Mouse (Mus musculus) liver, embryonic 15.5 days (tissue): ENCODE results near the gene Palm3. TPM values are rescaled to one million over a fixed set of nuclear protein-coding genes. Genes with fewer than 3 reads are reported as not detected.

Experiments used
- ATAC-seq: fragments of 200-750 bp; cut with Nextera tagmentation; 2 replicates; pipeline ENCODE4 v1.8.0; 2017; ENCODE audit warnings: moderate number of reproducible peaks, mild to moderate bottlenecking, moderate library complexity; ENCODE audit not compliant: insufficient read depth
- H3K27ac ChIP-seq: fragments of 300-500 bp; sonication (generic); replicated peaks from 2 replicates; pipeline ENCODE4 v1.5.1; 2015; ENCODE audit warnings: mild to moderate bottlenecking, inconsistent platforms
- H3K27me3 ChIP-seq: fragments of 300-500 bp; sonication (generic); 2 replicates; pipeline ENCODE4 v1.6.1; 2015; ENCODE audit warnings: mild to moderate bottlenecking, inconsistent platforms
- H3K36me3 ChIP-seq: fragments of 300-500 bp; sonication (generic); replicated peaks from 2 replicates; pipeline ENCODE4 v1.6.1; 2015; ENCODE audit warnings: moderate library complexity, mild to moderate bottlenecking, inconsistent platforms
- H3K4me1 ChIP-seq: fragments of 300-500 bp; sonication (generic); replicated peaks from 2 replicates; pipeline ENCODE4 v1.6.1; 2015; ENCODE audit warnings: inconsistent platforms
- H3K4me2 ChIP-seq: fragments of 300-500 bp; sonication (generic); 2 replicates; pipeline ENCODE4 v1.6.1; 2015; ENCODE audit warnings: moderate library complexity, mild to moderate bottlenecking, inconsistent platforms
- H3K4me3 ChIP-seq: fragments of 300-500 bp; sonication (generic); replicated peaks from 2 replicates; pipeline ENCODE4 v1.5.1; 2015; ENCODE audit warnings: mild to moderate bottlenecking, inconsistent platforms
- H3K9ac ChIP-seq: fragments of 300-500 bp; sonication (generic); 2 replicates; pipeline ENCODE4 v1.6.1; 2015; ENCODE audit warnings: moderate library complexity, mild to moderate bottlenecking, inconsistent platforms
- H3K9me3 ChIP-seq: fragments of 300-500 bp; sonication (generic); replicated peaks from 2 replicates; pipeline ENCODE4 v1.6.1; 2016; ENCODE audit warnings: inconsistent platforms
- WGBS: fragments of 180-500 bp; shearing (Covaris S2); methylation state at CpG from one replicate; pipeline ENCODE4 v1.1.7; 2015; ENCODE audit warnings: mixed read lengths; ENCODE audit not compliant: insufficient replicate concordance; 5-methylcytosine and 5-hydroxymethylcytosine counted together
- polyA plus RNA-seq: library from polyadenylated mRNA; unstranded; fragments of >200 nt; fragmentation: Nextera tagmentation; extraction: Ambion mirVana; gene quantifications from 2 replicates; pipeline ENCODE4 v1.2.1, GENCODE M21; 2015

Palm3 gene
- polyA plus RNA-seq, 1 experiment from 2014 or later, result 0.23 TPM

GRCm38 (mm10) chr8:84010625-84011611, 10.4 kb upstream of the Palm3 start:
- H3K27me3 ChIP-seq, result peaks cover 57% of the 10 kb centered on the region
- ATAC-seq, result peak; percentile 45
- H3K9me3 ChIP-seq, result no peaks in the 10 kb centered on the region
- H3K36me3 ChIP-seq, result no peaks in the 10 kb centered on the region
- H3K4me1 ChIP-seq, result peaks cover 28% of the 10 kb centered on the region
- WGBS, result 2% methylated on average over 83 of the region's 83 CpGs
- H3K9ac ChIP-seq, result no peak overlapping the region
- H3K27ac ChIP-seq, result no peak overlapping the region
- peak overlapping the region; percentile 50 for H3K4me3 ChIP-seq
- H3K4me2 ChIP-seq, result peak overlapping the region; percentile 71

- Histone ChIP-seq H3K4me2 (peak within 1 kb of the TSS; percentile 71), H3K4me3 (peak within 1 kb of the TSS; percentile 50), H3K36me3 (no peaks in the 10 kb centered on the region), H3K9ac (no peak within 1 kb of the TSS), H3K27ac (no peak within 1 kb of the TSS), H3K4me1 (peaks cover 28% of the 10 kb centered on the region), H3K9me3 (no peaks in the 10 kb centered on the region), H3K27me3 (peaks cover 57% of the 10 kb centered on the region)
- 2% methylated on average over 45 of the region's 45 CpGs for WGBS
- ATAC-seq, result no peak
Observed at GRCm38 (mm10) chr8:84011705-84012498, 9.4 kb upstream of the Palm3 start, which contains the start of gene 2210011C24Rik. TSS of gene 2210011C24Rik (minus strand) at chr8:84012171.

GRCm38 (mm10) chr8:84012499-84013165, 8.6 kb upstream of the Palm3 start:
- H3K4me3 ChIP-seq, result peak overlapping the region; percentile 50
- ATAC-seq, result no peak
- peaks cover 58% of the 10 kb centered on the region for H3K27me3 ChIP-seq
- 9% methylated on average over 35 of the region's 35 CpGs for WGBS
- H3K27ac ChIP-seq, result no peak overlapping the region
- H3K4me1 ChIP-seq, result peaks cover 28% of the 10 kb centered on the region
- no peaks in the 10 kb centered on the region for H3K36me3 ChIP-seq
- H3K4me2 ChIP-seq, result peak overlapping the region; percentile 71
- no peaks in the 10 kb centered on the region for H3K9me3 ChIP-seq
- H3K9ac ChIP-seq, result no peak overlapping the region

GRCm38 (mm10) chr8:84015833-84016232, 5.4 kb upstream of the Palm3 start:
- ATAC-seq, result no peak
- WGBS, result 76% methylated on average over 5 of the region's 5 CpGs
- H3K27ac ChIP-seq, result no peak overlapping the region
- peaks cover 64% of the 10 kb centered on the region for H3K27me3 ChIP-seq
- H3K9me3 ChIP-seq, result no peaks in the 10 kb centered on the region
- no peak overlapping the region for H3K4me3 ChIP-seq
- peaks cover 21% of the 10 kb centered on the region for H3K4me1 ChIP-seq
- no peaks in the 10 kb centered on the region for H3K36me3 ChIP-seq
- no peak overlapping the region for H3K4me2 ChIP-seq
- H3K9ac ChIP-seq, result no peak overlapping the region

- H3K27ac ChIP-seq, result no peak overlapping the region
- H3K4me1 ChIP-seq, result no peaks in the 10 kb centered on the region
- no peak overlapping the region for H3K9ac ChIP-seq
- no peak for ATAC-seq
- peaks cover 65% of the 10 kb centered on the region for H3K27me3 ChIP-seq
- H3K9me3 ChIP-seq, result no peaks in the 10 kb centered on the region
- no peak overlapping the region for H3K4me3 ChIP-seq
- no peaks in the 10 kb centered on the region for H3K36me3 ChIP-seq
- 63% methylated on average over 9 of the region's 9 CpGs for WGBS
- no peak overlapping the region for H3K4me2 ChIP-seq
Observed at GRCm38 (mm10) chr8:84019738-84020137, 1.5 kb upstream of the Palm3 start.

- no peaks in the 10 kb centered on the region for H3K36me3 ChIP-seq
- H3K4me3 ChIP-seq, result no peak overlapping the region
- ATAC-seq, result no peak
- no peak overlapping the region for H3K27ac ChIP-seq
- WGBS, result 37% methylated on average over 12 of the region's 12 CpGs
- no peak overlapping the region for H3K9ac ChIP-seq
- no peak overlapping the region for H3K4me2 ChIP-seq
- H3K9me3 ChIP-seq, result no peaks in the 10 kb centered on the region
- H3K4me1 ChIP-seq, result peaks cover 9% of the 10 kb centered on the region
- H3K27me3 ChIP-seq, result peaks cover 78% of the 10 kb centered on the region
Observed at GRCm38 (mm10) chr8:84021569-84021968, 298 bp downstream of the Palm3 start.

- Histone ChIP-seq H3K27me3 (peaks cover 88% of the 10 kb centered on the region), H3K27ac (no peak overlapping the region), H3K9ac (no peak overlapping the region), H3K4me2 (no peak overlapping the region), H3K9me3 (no peaks in the 10 kb centered on the region), H3K4me1 (peaks cover 9% of the 10 kb centered on the region), H3K36me3 (no peaks in the 10 kb centered on the region), H3K4me3 (no peak overlapping the region)
- no peak for ATAC-seq
- WGBS, result 17% methylated on average over 5 of the region's 5 CpGs
Observed at GRCm38 (mm10) chr8:84023085-84023484, 1.8 kb downstream of the Palm3 start.

- Histone ChIP-seq H3K4me1 (peaks cover 9% of the 10 kb centered on the region), H3K27me3 (peaks cover 90% of the 10 kb centered on the region), H3K4me3 (no peak overlapping the region), H3K36me3 (no peaks in the 10 kb centered on the region), H3K4me2 (no peak overlapping the region), H3K27ac (no peak overlapping the region), H3K9me3 (no peaks in the 10 kb centered on the region), H3K9ac (no peak overlapping the region)
- 44% methylated on average over 1 of the region's 1 CpGs for WGBS
- no peak for ATAC-seq
Observed at GRCm38 (mm10) chr8:84023631-84024030, 2.4 kb downstream of the Palm3 start.

GRCm38 (mm10) chr8:84024171-84024570, 2.9 kb downstream of the Palm3 start:
- peaks cover 9% of the 10 kb centered on the region for H3K4me1 ChIP-seq
- H3K9ac ChIP-seq, result no peak overlapping the region
- no peak for ATAC-seq
- peaks cover 96% of the 10 kb centered on the region for H3K27me3 ChIP-seq
- H3K4me3 ChIP-seq, result no peak overlapping the region
- WGBS, result 11% methylated on average over 10 of the region's 10 CpGs
- H3K9me3 ChIP-seq, result no peaks in the 10 kb centered on the region
- no peaks in the 10 kb centered on the region for H3K36me3 ChIP-seq
- H3K4me2 ChIP-seq, result no peak overlapping the region
- no peak overlapping the region for H3K27ac ChIP-seq

- Histone ChIP-seq H3K9me3 (no peaks in the 10 kb centered on the region), H3K4me3 (peak overlapping the region; percentile 36), H3K4me1 (peaks cover 9% of the 10 kb centered on the region), H3K27ac (no peak overlapping the region), H3K4me2 (peak overlapping the region; percentile 64), H3K27me3 (peaks cover 87% of the 10 kb centered on the region), H3K9ac (no peak overlapping the region), H3K36me3 (no peaks in the 10 kb centered on the region)
- peak; percentile 38 for ATAC-seq
- 1% methylated on average over 41 of the region's 41 CpGs for WGBS
Observed at GRCm38 (mm10) chr8:84025863-84026262, 4.6 kb downstream of the Palm3 start.
